Mouse (Mus musculus) forebrain, embryonic 12.5 days (tissue): ENCODE data around the gene Mipep. TPM values are rescaled to one million over a fixed set of nuclear protein-coding genes. Genes with fewer than 3 reads are reported as not detected.

Experiments used
- ATAC-seq: fragments of 200-750 bp; cut with Nextera tagmentation; 2 replicates; pipeline ENCODE4 v1.8.0; 2017; ENCODE audit warnings: moderate TSS enrichment; ENCODE audit not compliant: low FRiP score
- H3K27ac ChIP-seq: fragments of 300-500 bp; sonication (generic); 2 replicates; pipeline ENCODE4 v1.5.1; 2016; ENCODE audit warnings: mild to moderate bottlenecking
- H3K27me3 ChIP-seq: fragments of 300-500 bp; sonication (generic); 2 replicates; pipeline ENCODE4 v1.6.1; 2016; ENCODE audit warnings: mild to moderate bottlenecking
- H3K36me3 ChIP-seq: fragments of 300-500 bp; sonication (generic); replicated peaks from 2 replicates; pipeline ENCODE4 v1.6.1; 2016; ENCODE audit warnings: mild to moderate bottlenecking
- H3K4me1 ChIP-seq: fragments of 300-500 bp; sonication (generic); 2 replicates; pipeline ENCODE4 v1.6.1; 2016
- H3K4me2 ChIP-seq: fragments of 300-500 bp; sonication (generic); 2 replicates; pipeline ENCODE4 v1.6.1; 2016; ENCODE audit warnings: mild to moderate bottlenecking, moderate library complexity
- H3K4me3 ChIP-seq: fragments of 300-500 bp; sonication (generic); replicated peaks from 2 replicates; pipeline ENCODE4 v1.5.1; 2016; ENCODE audit warnings: mild to moderate bottlenecking
- H3K9ac ChIP-seq: fragments of 300-500 bp; sonication (generic); 2 replicates; pipeline ENCODE4 v1.6.1; 2016; ENCODE audit warnings: mild to moderate bottlenecking
- H3K9me3 ChIP-seq: fragments of 300-500 bp; sonication (generic); 2 replicates; pipeline ENCODE4 v1.6.1; 2016
- WGBS: fragments of 180-500 bp; shearing (Covaris S2); methylation state at CpG from one replicate; pipeline ENCODE4 v1.1.7; 2016; 5-methylcytosine and 5-hydroxymethylcytosine counted together
- polyA plus RNA-seq: library from polyadenylated mRNA; unstranded; fragments of >200 nt; fragmentation: Nextera tagmentation; extraction: Ambion mirVana; gene quantifications from 2 replicates; pipeline ENCODE4 v1.2.1, GENCODE M21; 2016

The Mipep gene
- polyA plus RNA-seq, 1 experiment from 2014 or later: 23.3 TPM

DNA sequence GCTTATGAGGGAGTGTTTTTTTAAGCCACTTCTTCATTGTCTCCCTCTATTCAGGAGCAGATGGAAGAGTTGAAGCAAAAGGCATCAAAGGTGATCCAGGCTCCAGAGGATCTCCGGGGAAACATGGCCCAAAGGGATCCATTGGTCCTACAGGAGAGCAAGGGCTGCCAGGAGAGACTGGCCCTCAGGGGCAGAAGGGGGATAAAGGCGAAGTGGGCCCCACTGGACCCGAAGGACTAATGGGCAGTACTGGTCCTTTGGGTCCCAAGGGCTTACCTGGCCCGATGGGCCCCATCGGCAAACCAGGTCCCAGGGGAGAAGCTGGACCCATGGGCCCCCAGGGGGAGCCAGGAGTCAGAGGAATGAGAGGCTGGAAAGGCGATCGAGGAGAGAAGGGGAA lies 5.2 kb upstream of the Mipep start:
- 94% methylated on average over 7 of the region's 7 CpGs for WGBS
- Histone ChIP-seq H3K4me1 (no peaks in the 10 kb centered on the region), H3K27me3 (peaks cover 10% of the 10 kb centered on the region; the same call in 1 of the 2 replicates)

GRCm38 (mm10) chr14:60782121-60782656 lies 2.2 kb upstream of the Mipep start:
- no peak for ATAC-seq
- no peaks in the 10 kb centered on the region for H3K36me3 ChIP-seq
- no peak overlapping the region for H3K4me3 ChIP-seq
- H3K4me2 ChIP-seq: no peak overlapping the region
- H3K9me3 ChIP-seq: no peaks in the 10 kb centered on the region
- peaks cover 12% of the 10 kb centered on the region for H3K4me1 ChIP-seq
- H3K9ac ChIP-seq: no peak overlapping the region
- WGBS: 51% methylated on average over 7 of the region's 7 CpGs
- peaks cover 10% of the 10 kb centered on the region; the same call in 1 of the 2 replicates for H3K27me3 ChIP-seq
- no peak overlapping the region for H3K27ac ChIP-seq

More for the DNA sequence above, 5.2 kb upstream of the Mipep start:
- Histone ChIP-seq H3K4me3 (no peak overlapping the region), H3K9ac (no peak overlapping the region), H3K27ac (no peak overlapping the region), H3K4me2 (no peak overlapping the region), H3K36me3 (no peaks in the 10 kb centered on the region), H3K9me3 (no peaks in the 10 kb centered on the region)
- no peak for ATAC-seq

GRCm38 (mm10) chr14:60783196-60783595 lies 1.2 kb upstream of the Mipep start:
- Histone ChIP-seq H3K36me3 (0 out of 2 replicates have a peak, but pooled peaks cover 3% of the 10 kb centered on the region), H3K27ac (no peak overlapping the region), H3K4me1 (peaks cover 12% of the 10 kb centered on the region), H3K4me2 (no peak overlapping the region), H3K4me3 (no peak overlapping the region), H3K27me3 (peaks cover 10% of the 10 kb centered on the region; the same call in 1 of the 2 replicates), H3K9me3 (no peaks in the 10 kb centered on the region), H3K9ac (no peak overlapping the region)
- ATAC-seq: no peak
- 54% methylated on average over 8 of the region's 8 CpGs for WGBS

DNA sequence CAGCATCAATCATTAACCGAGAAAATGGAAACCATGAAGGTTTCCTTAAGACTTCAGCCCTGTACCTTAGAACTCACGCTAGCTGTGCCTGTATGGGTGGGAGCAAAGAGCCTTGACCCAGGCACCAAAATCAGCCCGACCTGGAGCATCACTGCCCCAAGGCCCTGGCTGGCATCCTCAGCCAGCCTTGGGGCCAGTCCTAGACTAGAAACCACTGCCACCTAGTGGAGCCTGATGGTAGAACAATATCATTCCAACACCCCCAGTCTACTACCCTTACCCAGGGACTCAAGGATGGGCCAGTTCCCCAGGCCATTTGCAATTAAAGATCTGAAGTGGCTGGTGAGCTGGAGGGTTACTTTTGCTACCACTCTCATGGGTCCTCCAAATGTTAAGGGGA lies 5.7 kb downstream of the Mipep start:
- Histone ChIP-seq H3K4me3 (no peak overlapping the region), H3K9me3 (no peaks in the 10 kb centered on the region), H3K4me2 (no peak overlapping the region), H3K9ac (no peak overlapping the region), H3K4me1 (peaks cover 8% of the 10 kb centered on the region), H3K27me3 (no peaks in the 10 kb centered on the region), H3K27ac (no peak overlapping the region), H3K36me3 (peaks cover 25% of the 10 kb centered on the region)
- ATAC-seq: no peak
- 37% methylated on average over 3 of the region's 3 CpGs for WGBS

DNA sequence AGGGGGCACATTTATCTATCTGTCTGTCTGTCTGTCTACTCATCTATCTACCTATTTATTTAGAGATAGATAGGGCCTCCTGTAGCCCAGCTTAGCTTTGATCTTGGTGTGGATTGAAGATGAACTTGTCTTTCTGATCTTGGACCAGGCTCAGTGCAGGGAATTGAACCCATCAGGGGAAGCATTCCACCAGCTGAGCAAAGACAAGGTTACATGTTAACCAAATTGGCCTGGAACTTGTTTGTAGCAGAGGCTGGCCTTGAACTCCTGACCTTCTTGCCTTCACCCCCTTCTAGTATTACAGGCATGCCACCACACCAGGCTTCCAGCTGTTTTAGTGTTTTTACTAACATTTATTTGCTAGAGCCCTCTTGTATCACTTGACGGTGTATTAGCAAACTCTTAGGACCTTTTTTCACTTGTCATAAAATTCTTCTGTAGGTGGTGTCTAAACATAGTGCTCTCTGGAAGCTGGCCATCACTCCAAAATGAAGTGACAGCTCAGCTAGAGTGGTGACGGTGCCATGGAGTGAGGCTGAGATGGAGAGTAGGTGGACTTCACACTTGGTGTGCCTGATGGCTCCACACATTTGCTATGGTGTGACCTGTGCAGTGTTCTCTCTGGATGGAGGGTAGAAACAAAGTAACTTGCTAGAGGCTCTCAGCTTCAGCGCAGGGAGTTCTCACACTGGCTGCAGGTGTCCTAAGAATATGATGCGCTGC lies 12.4 kb downstream of the Mipep start:
- WGBS: 91% methylated on average over 4 of the region's 4 CpGs
- Histone ChIP-seq H3K4me2 (no peak overlapping the region), H3K27me3 (no peaks in the 10 kb centered on the region), H3K4me1 (no peaks in the 10 kb centered on the region), H3K4me3 (no peak overlapping the region), H3K36me3 (peaks cover 24% of the 10 kb centered on the region), H3K27ac (no peak overlapping the region), H3K9ac (no peak overlapping the region), H3K9me3 (no peaks in the 10 kb centered on the region)
- ATAC-seq: no peak

- no peak overlapping the region for H3K9ac ChIP-seq
- no peak overlapping the region for H3K4me2 ChIP-seq
- ATAC-seq: no peak
- H3K36me3 ChIP-seq: peaks cover 17% of the 10 kb centered on the region; the same call in 1 of the 2 replicates
- no peak overlapping the region for H3K4me3 ChIP-seq
- H3K27me3 ChIP-seq: no peaks in the 10 kb centered on the region
- H3K27ac ChIP-seq: no peak overlapping the region
- no peaks in the 10 kb centered on the region for H3K4me1 ChIP-seq
- WGBS: 95% methylated on average over 5 of the region's 5 CpGs
- no peaks in the 10 kb centered on the region for H3K9me3 ChIP-seq
Observed at GRCm38 (mm10) chr14:60797596-60797995, 13.2 kb downstream of the Mipep start.

DNA sequence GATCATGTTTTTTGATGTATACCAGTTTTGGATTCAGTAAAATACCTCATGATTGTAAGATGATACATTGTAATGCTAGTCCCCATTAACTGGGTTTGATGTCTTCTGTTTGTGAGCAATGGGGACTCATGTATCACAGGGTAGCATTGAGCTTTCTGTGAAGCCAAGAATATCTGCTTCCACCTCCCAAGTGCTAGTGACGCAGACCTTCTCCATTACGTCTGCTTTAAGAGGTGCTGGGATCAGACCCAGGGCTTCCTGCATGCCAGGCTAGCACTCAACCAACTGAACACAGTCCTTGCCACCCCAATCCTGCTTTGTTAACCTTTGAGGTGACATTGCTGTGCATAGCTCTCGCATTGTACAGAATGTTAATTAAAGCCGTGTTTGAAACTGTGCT lies 14.3 kb downstream of the Mipep start:
- 90% methylated on average over 4 of the region's 4 CpGs for WGBS
- H3K4me1 ChIP-seq: no peaks in the 10 kb centered on the region
- H3K4me2 ChIP-seq: no peak overlapping the region
- H3K9ac ChIP-seq: no peak overlapping the region
- no peak for ATAC-seq
- no peaks in the 10 kb centered on the region for H3K9me3 ChIP-seq
- H3K27me3 ChIP-seq: no peaks in the 10 kb centered on the region
- H3K36me3 ChIP-seq: peaks cover 20% of the 10 kb centered on the region; the same call in 1 of the 2 replicates
- no peak overlapping the region for H3K4me3 ChIP-seq
- no peak overlapping the region for H3K27ac ChIP-seq

- peaks cover 24% of the 10 kb centered on the region; the same call in 1 of the 2 replicates for H3K36me3 ChIP-seq
- no peak for ATAC-seq
- no peak overlapping the region for H3K9ac ChIP-seq
Observed at GRCm38 (mm10) chr14:60799762-60800728, 15.7 kb downstream of the Mipep start.

DNA sequence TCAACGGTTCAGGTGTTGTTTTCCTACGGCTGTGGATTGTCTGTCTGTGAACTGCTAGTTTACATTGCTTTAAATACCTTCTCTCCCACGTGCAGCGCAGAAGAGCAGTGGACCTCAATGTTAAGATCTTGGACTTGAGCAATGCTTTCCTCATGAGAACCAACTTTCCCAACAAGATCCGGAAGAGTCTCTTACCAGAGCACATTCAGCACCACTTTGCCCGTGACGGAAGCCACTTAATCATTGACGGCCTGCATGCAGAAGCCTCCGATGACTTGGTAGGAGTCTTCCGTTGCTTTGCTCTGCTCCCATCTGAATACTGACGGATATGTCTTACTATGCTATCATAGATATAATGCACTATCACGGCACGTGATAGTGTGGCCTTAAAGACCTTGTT lies 17.7 kb downstream of the Mipep start:
- Histone ChIP-seq H3K27ac (no peak overlapping the region), H3K4me1 (no peaks in the 10 kb centered on the region), H3K4me3 (no peak overlapping the region), H3K9me3 (no peaks in the 10 kb centered on the region), H3K27me3 (no peaks in the 10 kb centered on the region), H3K9ac (no peak overlapping the region), H3K4me2 (no peak overlapping the region), H3K36me3 (peaks cover 22% of the 10 kb centered on the region; the same call in 1 of the 2 replicates)
- 97% methylated on average over 13 of the region's 13 CpGs for WGBS
- ATAC-seq: no peak

More at GRCm38 (mm10) chr14:60799762-60800728, 15.7 kb downstream of the Mipep start:
- no peaks in the 10 kb centered on the region for H3K27me3 ChIP-seq
- WGBS: 52% methylated on average over 9 of the region's 9 CpGs
- H3K4me3 ChIP-seq: no peak overlapping the region
- no peak overlapping the region for H3K27ac ChIP-seq
- H3K4me1 ChIP-seq: no peaks in the 10 kb centered on the region
- H3K9me3 ChIP-seq: no peaks in the 10 kb centered on the region
- no peak overlapping the region for H3K4me2 ChIP-seq

DNA sequence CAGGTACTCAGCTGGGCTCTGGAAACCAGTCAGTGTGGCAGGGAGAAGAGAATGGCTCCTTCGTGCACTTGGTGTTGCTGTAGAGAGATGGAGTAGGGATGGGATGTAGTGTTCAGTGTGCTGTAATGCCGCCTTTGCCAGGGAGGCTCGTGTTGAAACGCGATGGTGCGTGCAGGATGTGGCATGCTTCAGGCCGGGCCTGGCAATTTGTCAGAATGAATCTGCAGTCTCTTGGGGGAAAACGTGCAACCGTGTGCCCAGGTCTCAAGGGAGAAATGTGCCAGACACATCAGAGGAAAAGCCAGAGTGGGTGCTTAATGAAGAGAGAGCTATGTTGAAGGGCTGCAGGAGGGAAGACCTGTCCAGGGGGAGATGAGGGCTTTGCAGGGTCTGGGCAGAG lies 20.6 kb downstream of the Mipep start:
- no peaks in the 10 kb centered on the region for H3K9me3 ChIP-seq
- H3K36me3 ChIP-seq: peaks cover 12% of the 10 kb centered on the region; the same call in 1 of the 2 replicates
- WGBS: 93% methylated on average over 9 of the region's 9 CpGs

DNA sequence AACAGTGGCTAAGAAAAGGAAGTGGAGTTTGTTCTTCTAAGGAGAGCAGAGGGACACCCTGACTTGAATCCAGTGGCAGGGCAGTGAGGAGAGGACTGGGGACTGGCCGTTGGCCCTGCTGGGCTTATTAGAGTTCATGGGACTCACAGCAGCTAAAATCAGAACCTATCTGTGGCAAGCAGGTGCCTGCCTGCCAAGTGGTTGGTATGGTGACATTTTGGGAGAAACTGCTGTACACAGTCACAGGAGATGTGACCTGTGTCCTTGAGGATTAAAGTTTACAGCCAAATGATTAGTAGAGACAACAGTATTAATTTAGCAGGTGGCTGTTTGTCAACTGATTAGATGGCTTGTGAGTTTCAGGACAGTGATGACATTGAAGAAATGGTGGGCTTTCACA lies 21.5 kb downstream of the Mipep start:
- no peak overlapping the region for H3K4me2 ChIP-seq
- H3K9me3 ChIP-seq: no peaks in the 10 kb centered on the region
- no peak overlapping the region for H3K9ac ChIP-seq
- no peaks in the 10 kb centered on the region for H3K27me3 ChIP-seq
- WGBS: 74% methylated on average over 1 of the region's 1 CpGs
- H3K4me1 ChIP-seq: no peaks in the 10 kb centered on the region
- no peak overlapping the region for H3K27ac ChIP-seq
- H3K36me3 ChIP-seq: peaks cover 12% of the 10 kb centered on the region; the same call in 1 of the 2 replicates
- H3K4me3 ChIP-seq: no peak overlapping the region
- ATAC-seq: no peak

More for the DNA sequence above, 20.6 kb downstream of the Mipep start:
- Histone ChIP-seq H3K4me2 (no peak overlapping the region), H3K9ac (no peak overlapping the region), H3K4me3 (no peak overlapping the region), H3K27ac (no peak overlapping the region), H3K4me1 (no peaks in the 10 kb centered on the region), H3K27me3 (no peaks in the 10 kb centered on the region)
- no peak for ATAC-seq

GRCm38 (mm10) chr14:60806891-60807344 lies 22.5 kb downstream of the Mipep start:
- Histone ChIP-seq H3K27me3 (no peaks in the 10 kb centered on the region), H3K4me2 (no peak overlapping the region), H3K9ac (no peak overlapping the region), H3K9me3 (no peaks in the 10 kb centered on the region), H3K4me3 (no peak overlapping the region), H3K4me1 (no peaks in the 10 kb centered on the region), H3K27ac (no peak overlapping the region), H3K36me3 (peaks cover 20% of the 10 kb centered on the region)
- no peak for ATAC-seq
- 72% methylated on average over 11 of the region's 11 CpGs for WGBS
